Mouse (Mus musculus) layer of hippocampus, adult 8-10 months (tissue): Measurements from ENCODE around the gene Cdkn2b. TPM values are rescaled to one million over a fixed set of nuclear protein-coding genes. Genes with fewer than 3 reads are reported as not detected.

Experiments
- DNase-seq, 2 experiments: peaks; one replicate each; pipeline ENCODE4 v3.0.0; 2022; ENCODE audit warnings: low spot score in 2 of 2
- total RNA-seq, 4 experiments: library from RNA; stranded (reverse); gene quantifications; 2 replicates each; pipeline ENCODE4 v1.2.4; 2022

Gene Cdkn2b
- total RNA-seq, 4 experiments from 2014 or later = 1.3 to 2.1 (median 1.7) TPM

GRCm38 (mm10) chr4:89293516-89293915 is 17.3 kb downstream of the Cdkn2b start:
- no peak for DNase-seq

- DNase-seq = no peak
Measured at GRCm38 (mm10) chr4:89289028-89289427, 21.8 kb downstream of the Cdkn2b start.

GRCm38 (mm10) chr4:89286566-89286965 is 24.3 kb downstream of the Cdkn2b start:
- no peak for DNase-seq

- DNase-seq = no peak
Measured at GRCm38 (mm10) chr4:89285688-89286087, 25.2 kb downstream of the Cdkn2b start.

- no peak for DNase-seq
Measured at GRCm38 (mm10) chr4:89282661-89283060, 28.2 kb downstream of the Cdkn2b start.

GRCm38 (mm10) chr4:89282036-89282566 is 28.7 kb downstream of the Cdkn2b start:
- DNase-seq = no peak

- DNase-seq = no peak
Measured at GRCm38 (mm10) chr4:89281236-89281635, 29.6 kb downstream of the Cdkn2b start.

- DNase-seq = no peak
Measured at GRCm38 (mm10) chr4:89279641-89280040, 31.2 kb downstream of the Cdkn2b start.

GRCm38 (mm10) chr4:89277381-89277940 is 33.4 kb downstream of the Cdkn2b start:
- no peak for DNase-seq

GRCm38 (mm10) chr4:89276669-89277219 is 34.1 kb downstream of the Cdkn2b start:
- DNase-seq = no peak

GRCm38 (mm10) chr4:89275811-89276584 is 34.8 kb downstream of the Cdkn2b start:
- DNase-seq = no peak

- no peak for DNase-seq
Measured at GRCm38 (mm10) chr4:89274829-89275548, 35.9 kb downstream of the Cdkn2b start.

GRCm38 (mm10) chr4:89274006-89274405 is 36.8 kb downstream of the Cdkn2b start:
- DNase-seq = no peak

GRCm38 (mm10) chr4:89273585-89273984 is 37.3 kb downstream of the Cdkn2b start:
- DNase-seq = no peak

- no peak for DNase-seq
Measured at GRCm38 (mm10) chr4:89272961-89273540, 37.8 kb downstream of the Cdkn2b start.

GRCm38 (mm10) chr4:89272101-89272718 is 38.6 kb downstream of the Cdkn2b start:
- DNase-seq = no peak

- no peak for DNase-seq
Measured at GRCm38 (mm10) chr4:89257768-89258167, 53.1 kb downstream of the Cdkn2b start.
